Mouse (Mus musculus) right cerebral cortex, adult 2 months (tissue): ENCODE measurements at regions not wholly inside any gene's neighbourhood (a gene's known extent, or its start where the extent isn't known, plus 50 kb on each side); places are given as distances from the start of the nearest gene placed in this dataset.

ENCODE experiments used
- DNase-seq, 2 experiments: peaks; one replicate each; pipeline ENCODE4 v3.0.0; 2021 to 2022; ENCODE audit warnings: low spot score in 2 of 2

- no peak for DNase-seq
Observed at GRCm38 (mm10) chr13:116417768-116418167, 108.3 kb upstream of the Isl1 start.

GRCm38 (mm10) chr13:116414473-116414872 lies 105.0 kb upstream of the Isl1 start:
- DNase-seq: no peak

- DNase-seq: no peak
Observed at GRCm38 (mm10) chr13:116410682-116411081, 101.2 kb upstream of the Isl1 start.
